Mouse (Mus musculus): ENCODE results near the gene Sept11. TPM values are rescaled to one million over a fixed set of nuclear protein-coding genes. Genes with fewer than 3 reads are reported as not detected.

The Sept11 gene
- total and polyA plus RNA-seq, 3 experiments, result 72.3 to 138 (median 78.5) TPM

GRCm38 (mm10) chr5:93206109-93207005 lies 113.1 kb downstream of the Sept11 start, which contains the start of the genes Ccni and 2010109A12Rik (continued):
- TF ChIP-seq MYC (IDR thresholded peaks at IDR 0.05; ENCODE audit: low read depth, low read length) (no peak), CTCF (conservative IDR thresholded peaks at IDR 0.05 in 1 of 2, IDR thresholded peaks at IDR 0.05 in 1 of 2; ENCODE audit: low read depth in 2 of 2, low read length in 2 of 2) (no peak), NELFE (IDR thresholded peaks at IDR 0.05; ENCODE audit: low read depth, low read length) (peak; percentile 62; the same call in 1 of the 2 replicates), ZC3H11A (IDR thresholded peaks at IDR 0.05; ENCODE audit: low read depth, low read length) (no peak), CHD2 (IDR thresholded peaks at IDR 0.05; ENCODE audit: low read length) (peak; percentile 53; the same call in 1 of the 2 replicates), POLR2AphosphoS2 (IDR thresholded peaks at IDR 0.05; ENCODE audit: low read depth, low read length) (no peak), HCFC1 (IDR thresholded peaks at IDR 0.05; ENCODE audit: low read depth, low read length) (peak; percentile 48), MAX (IDR thresholded peaks at IDR 0.05; ENCODE audit: low read length) (peak; percentile 87; the same call in 1 of the 2 replicates), TBP (conservative IDR thresholded peaks at IDR 0.05; ENCODE audit: low read depth, low read length) (peak; percentile 78; the same call in 1 of the 2 replicates), NRF1 (IDR thresholded peaks at IDR 0.05; ENCODE audit: low read depth, low read length) (peak; percentile 93), PAX5 (IDR thresholded peaks at IDR 0.05; ENCODE audit: low read length) (no peak), ZMIZ1 (IDR thresholded peaks at IDR 0.05; ENCODE audit: low read depth, low read length) (peak; percentile 79), ZKSCAN1 (IDR thresholded peaks at IDR 0.05; ENCODE audit: borderline replicate concordance, low read depth, low read length) (no peak; the same call in 1 of the 2 replicates)

GRCm38 (mm10) chr5:93207006-93207348 lies 113.7 kb downstream of the Sept11 start:
- Histone ChIP-seq H3K36me3 (replicated peaks in 1 of 2; ENCODE audit: control insufficient read depth in 1 of 2, insufficient read depth in 1 of 2, low read length in 1 of 2) (peaks cover 1% of the 10 kb centered on the region in 2 experiments), H3K27me3 (replicated peaks) (no peaks in the 10 kb centered on the region), H3K9ac (ENCODE audit: insufficient read depth, low read depth) (peak overlapping the region; percentile 76), H3K4me1 (ENCODE audit: control insufficient read depth in 1 of 2, insufficient read depth in 2 of 2) (peaks cover 0 to 26% of the 10 kb centered on the region in 2 experiments; a peak in 2 of 4 replicates), H3K79me2 (replicated peaks; ENCODE audit: control insufficient read depth, extremely low read depth, insufficient read depth, poor library complexity, severe bottlenecking) (peaks cover 26% of the 10 kb centered on the region), H3K4me3 (replicated peaks in 1 of 3; ENCODE audit: low read depth in 2 of 3, low read length in 2 of 3, poor library complexity in 1 of 3) (peak overlapping the region; percentile 72 to 96 (median 84)), H3K27ac (ENCODE audit: insufficient read depth, low read depth) (no peak overlapping the region), H3K9me3 (replicated peaks; ENCODE audit: low read length) (no peaks in the 10 kb centered on the region), H3K4me2 (ENCODE audit: insufficient read depth, low read depth, poor library complexity, severe bottlenecking) (peak overlapping the region; percentile 95)
- in situ Hi-C loops (cut with MboI; ENCODE audit: low pct_ligation_motif_present, low pct_unique_long_range_greater_than_20kb, low sequenced_read_pairs), result no loop called here
- dilution Hi-C loops (cut with MboI; ENCODE audit: extremely low pct_ligation_motif_present, extremely low pct_unique_long_range_greater_than_20kb, low sequenced_read_pairs), result no loop called here
- DNase-seq (ENCODE audit: extremely low read depth), result no peak
- TF ChIP-seq MAZ (IDR thresholded peaks at IDR 0.05; ENCODE audit: low read depth, low read length) (no peak), POLR2A (IDR thresholded peaks at IDR 0.05; ENCODE audit: low read depth, low read length) (no peak), JUND (conservative IDR thresholded peaks at IDR 0.05; ENCODE audit: low read depth, low read length) (no peak), EP300 (IDR thresholded peaks at IDR 0.05; ENCODE audit: low read length) (0 out of 2 replicates have a peak, but pooled peaks have one; percentile 5)

GRCm38 (mm10) chr5:93207555-93207954 lies 114.3 kb downstream of the Sept11 start:
- H3K4me1 ChIP-seq (ENCODE audit: control insufficient read depth in 1 of 2, insufficient read depth in 2 of 2), result peaks cover 0 to 26% of the 10 kb centered on the region in 2 experiments; a peak in 2 of 4 replicates

More at GRCm38 (mm10) chr5:93207555-93207954, 114.3 kb downstream of the Sept11 start:
- peak overlapping the region; percentile 76; the same call in 1 of the 2 replicates for H3K9ac ChIP-seq (ENCODE audit: insufficient read depth, low read depth)
- peaks cover 26% of the 10 kb centered on the region for H3K79me2 ChIP-seq (replicated peaks; ENCODE audit: control insufficient read depth, extremely low read depth, insufficient read depth, poor library complexity, severe bottlenecking)
- TF ChIP-seq TBP (conservative IDR thresholded peaks at IDR 0.05; ENCODE audit: low read depth, low read length) (no peak), MXI1 (IDR thresholded peaks at IDR 0.05; ENCODE audit: low read depth, low read length) (no peak), ETS1 (conservative IDR thresholded peaks at IDR 0.05; ENCODE audit: low read depth, low read length) (no peak), PAX5 (IDR thresholded peaks at IDR 0.05; ENCODE audit: low read length) (no peak), RAD21 (IDR thresholded peaks at IDR 0.05; ENCODE audit: low read depth, low read length) (no peak), ZNF384 (IDR thresholded peaks at IDR 0.05; ENCODE audit: low read depth, low read length) (no peak), POLR2A (IDR thresholded peaks at IDR 0.05; ENCODE audit: low read depth, low read length) (no peak), EP300 (IDR thresholded peaks at IDR 0.05; ENCODE audit: low read length) (no peak), MYC (IDR thresholded peaks at IDR 0.05; ENCODE audit: low read depth, low read length) (no peak), MAX (IDR thresholded peaks at IDR 0.05; ENCODE audit: low read length) (no peak), UBTF (IDR thresholded peaks at IDR 0.05; ENCODE audit: low read depth, low read length) (no peak), NRF1 (IDR thresholded peaks at IDR 0.05; ENCODE audit: low read depth, low read length) (no peak), E2F4 (IDR thresholded peaks at IDR 0.05; ENCODE audit: insufficient replicate concordance, low read depth, low read length) (no peak), IRF4 (IDR thresholded peaks at IDR 0.05; ENCODE audit: low read depth, low read length) (no peak), GABPA (IDR thresholded peaks at IDR 0.05; ENCODE audit: insufficient replicate concordance, low read depth, low read length) (no peak), HCFC1 (IDR thresholded peaks at IDR 0.05; ENCODE audit: low read depth, low read length) (no peak), TCF12 (IDR thresholded peaks at IDR 0.05; ENCODE audit: low read depth, low read length) (no peak), NELFE (IDR thresholded peaks at IDR 0.05; ENCODE audit: low read depth, low read length) (no peak)
- H3K36me3 ChIP-seq (replicated peaks in 1 of 2; ENCODE audit: control insufficient read depth in 1 of 2, insufficient read depth in 1 of 2, low read length in 1 of 2), result no peaks in the 10 kb centered on the region
- no peaks in the 10 kb centered on the region for H3K9me3 ChIP-seq (replicated peaks; ENCODE audit: low read length)
- in situ Hi-C loops (cut with MboI; ENCODE audit: low pct_ligation_motif_present, low pct_unique_long_range_greater_than_20kb, low sequenced_read_pairs), result no loop called here
- H3K4me2 ChIP-seq (ENCODE audit: insufficient read depth, low read depth, poor library complexity, severe bottlenecking), result peak overlapping the region; percentile 21; the same call in 1 of the 2 replicates
- no peak overlapping the region for H3K27ac ChIP-seq (ENCODE audit: insufficient read depth, low read depth)
- no peak overlapping the region for H3K4me3 ChIP-seq (replicated peaks in 1 of 3; ENCODE audit: low read depth in 2 of 3, low read length in 2 of 3, poor library complexity in 1 of 3)
- dilution Hi-C loops (cut with MboI; ENCODE audit: extremely low pct_ligation_motif_present, extremely low pct_unique_long_range_greater_than_20kb, low sequenced_read_pairs), result no loop called here
- DNase-seq (ENCODE audit: extremely low read depth), result no peak
- no peaks in the 10 kb centered on the region for H3K27me3 ChIP-seq (replicated peaks)

Measured in CH12.LX (cell line).